Mouse (Mus musculus): ENCODE measurements around the gene Lin9.

Lin9 gene

GRCm38 (mm10) chr1:180707813-180708212, 66.9 kb downstream of the Lin9 start:
- no peak for DNase-seq (ENCODE audit: low read depth, low spot score)

GRCm38 (mm10) chr1:180708935-180709776, 68.2 kb downstream of the Lin9 start:
- no peak for DNase-seq (ENCODE audit: low read depth, low spot score)

- no peak for DNase-seq (ENCODE audit: low read depth, low spot score)
These were observed 77.8 kb downstream of the Lin9 start for GRCm38 (mm10) chr1:180718756-180719155.

GRCm38 (mm10) chr1:180719483-180719882, 78.5 kb downstream of the Lin9 start:
- DNase-seq (ENCODE audit: low read depth, low spot score): no peak

GRCm38 (mm10) chr1:180719951-180720689, 79.2 kb downstream of the Lin9 start:
- peak; percentile 82 for DNase-seq (ENCODE audit: low read depth, low spot score)

GRCm38 (mm10) chr1:180722608-180723007, 81.7 kb downstream of the Lin9 start:
- DNase-seq (ENCODE audit: low read depth, low spot score): no peak

- no peak for DNase-seq (ENCODE audit: low read depth, low spot score)
These were observed 82.8 kb downstream of the Lin9 start for GRCm38 (mm10) chr1:180723701-180724238.

- peak; percentile 96 for DNase-seq (ENCODE audit: low read depth, low spot score)
These were observed 84.8 kb downstream of the Lin9 start, which contains the start of gene Acbd3 for GRCm38 (mm10) chr1:180725704-180726179. Gene Acbd3 (plus strand): TSS chr1:180726043.

GRCm38 (mm10) chr1:180726183-180726582, 85.2 kb downstream of the Lin9 start:
- DNase-seq (ENCODE audit: low read depth, low spot score): no peak

GRCm38 (mm10) chr1:180729231-180729630, 88.3 kb downstream of the Lin9 start:
- no peak for DNase-seq (ENCODE audit: low read depth, low spot score)
